Mouse (Mus musculus) liver, embryonic 12.5 days (tissue): ENCODE measurements around the gene Ranbp10. TPM values are rescaled to one million over a fixed set of nuclear protein-coding genes. Genes with fewer than 3 reads are reported as not detected.
A peak's percentile ranks its signal among the peaks of the same experiment; 100 is the strongest.

Source experiments
- ATAC-seq: fragments of 200-750 bp; cut with Nextera tagmentation; 2 replicates; pipeline ENCODE4 v1.8.0; 2017; ENCODE audit warnings: moderate number of reproducible peaks, mild to moderate bottlenecking, moderate library complexity
- H3K27ac ChIP-seq: fragments of 300-500 bp; sonication (generic); 2 replicates; pipeline ENCODE4 v1.5.1; 2016; ENCODE audit warnings: mild to moderate bottlenecking
- H3K27me3 ChIP-seq: fragments of 300-500 bp; sonication (generic); replicated peaks from 2 replicates; pipeline ENCODE4 v1.6.1; 2016; ENCODE audit warnings: mild to moderate bottlenecking, moderate library complexity
- H3K36me3 ChIP-seq: fragments of 300-500 bp; sonication (generic); 2 replicates; pipeline ENCODE4 v1.6.1; 2016; ENCODE audit warnings: mild to moderate bottlenecking, moderate library complexity
- H3K4me1 ChIP-seq: fragments of 300-500 bp; sonication (generic); 2 replicates; pipeline ENCODE4 v1.6.1; 2016
- H3K4me2 ChIP-seq: fragments of 300-500 bp; sonication (generic); 2 replicates; pipeline ENCODE4 v1.6.1; 2016; ENCODE audit warnings: mild to moderate bottlenecking, moderate library complexity
- H3K4me3 ChIP-seq: fragments of 300-500 bp; sonication (generic); 2 replicates; pipeline ENCODE4 v1.5.1; 2016; ENCODE audit warnings: mild to moderate bottlenecking, moderate library complexity
- H3K9ac ChIP-seq: fragments of 300-500 bp; sonication (generic); 2 replicates; pipeline ENCODE4 v1.6.1; 2016; ENCODE audit warnings: mild to moderate bottlenecking, moderate library complexity
- H3K9me3 ChIP-seq: fragments of 300-500 bp; sonication (generic); replicated peaks from 2 replicates; pipeline ENCODE4 v1.6.1; 2016; ENCODE audit warnings: mild to moderate bottlenecking, moderate library complexity
- WGBS: fragments of 180-500 bp; shearing (Covaris S2); methylation state at CpG from one replicate; pipeline ENCODE4 v1.1.7; 2016; ENCODE audit not compliant: insufficient replicate concordance; 5-methylcytosine and 5-hydroxymethylcytosine counted together
- polyA plus RNA-seq: library from polyadenylated mRNA; unstranded; fragments of >200 nt; fragmentation: Nextera tagmentation; extraction: Ambion mirVana; gene quantifications from 2 replicates; pipeline ENCODE4 v1.2.1, GENCODE M21; 2016

Ranbp10 gene
- polyA plus RNA-seq, 1 experiment from 2014 or later = 37.8 TPM

GRCm38 (mm10) chr8:105774498-105774897, 52.7 kb downstream of the Ranbp10 start:
- H3K36me3 ChIP-seq = peaks cover 100% of the 10 kb centered on the region

GRCm38 (mm10) chr8:105773441-105773861, 53.7 kb downstream of the Ranbp10 start:
- 100% methylated on average over 1 of the region's 1 CpGs for WGBS
- no peak overlapping the region for H3K9ac ChIP-seq
- peaks cover 6% of the 10 kb centered on the region; the same call in 1 of the 2 replicates for H3K4me1 ChIP-seq
- H3K9me3 ChIP-seq = no peaks in the 10 kb centered on the region
- no peak overlapping the region for H3K4me2 ChIP-seq
- peaks cover 100% of the 10 kb centered on the region for H3K36me3 ChIP-seq
- ATAC-seq = no peak
- H3K4me3 ChIP-seq = no peak overlapping the region
- H3K27me3 ChIP-seq = no peaks in the 10 kb centered on the region
- H3K27ac ChIP-seq = no peak overlapping the region

More at GRCm38 (mm10) chr8:105774498-105774897, 52.7 kb downstream of the Ranbp10 start:
- Histone ChIP-seq H3K4me1 (peaks cover 16% of the 10 kb centered on the region), H3K4me2 (no peak overlapping the region), H3K4me3 (no peak overlapping the region), H3K27ac (no peak overlapping the region), H3K27me3 (no peaks in the 10 kb centered on the region), H3K9ac (no peak overlapping the region), H3K9me3 (no peaks in the 10 kb centered on the region)
- ATAC-seq = no peak
- 96% methylated on average over 5 of the region's 5 CpGs for WGBS

GRCm38 (mm10) chr8:105771398-105772175, 55.6 kb downstream of the Ranbp10 start:
- Histone ChIP-seq H3K36me3 (peaks cover 93% of the 10 kb centered on the region), H3K27me3 (no peaks in the 10 kb centered on the region), H3K27ac (no peak overlapping the region), H3K9me3 (no peaks in the 10 kb centered on the region), H3K4me1 (no peaks in the 10 kb centered on the region), H3K9ac (no peak overlapping the region), H3K4me3 (no peak overlapping the region), H3K4me2 (no peak overlapping the region)
- no peak for ATAC-seq
- 93% methylated on average over 12 of the region's 12 CpGs for WGBS

DNA sequence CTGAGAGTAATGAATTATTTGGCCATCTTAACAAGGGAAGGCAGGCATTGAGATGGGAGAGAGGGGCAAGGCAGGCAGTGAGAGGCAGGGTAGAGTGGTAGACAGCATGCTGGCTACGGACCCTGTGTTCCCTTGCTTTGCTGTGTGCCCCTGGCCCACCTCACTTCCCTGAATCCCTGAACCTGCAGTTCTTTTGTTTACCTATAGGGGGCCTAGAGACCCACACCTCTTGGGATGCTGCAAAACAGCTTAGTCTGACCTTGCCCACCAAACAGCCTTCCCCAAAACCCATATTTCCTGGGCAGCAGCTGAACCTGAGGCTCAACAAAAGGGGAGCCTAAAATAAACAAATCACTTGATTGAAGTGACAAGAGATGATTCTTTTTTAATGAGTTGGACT, 56.5 kb downstream of the Ranbp10 start:
- Histone ChIP-seq H3K9me3 (no peaks in the 10 kb centered on the region), H3K36me3 (peaks cover 83% of the 10 kb centered on the region), H3K4me3 (no peak overlapping the region), H3K4me1 (no peaks in the 10 kb centered on the region), H3K4me2 (no peak overlapping the region), H3K9ac (no peak overlapping the region), H3K27ac (no peak overlapping the region), H3K27me3 (no peaks in the 10 kb centered on the region)
- no peak for ATAC-seq
- 79% methylated on average over 1 of the region's 1 CpGs for WGBS

DNA sequence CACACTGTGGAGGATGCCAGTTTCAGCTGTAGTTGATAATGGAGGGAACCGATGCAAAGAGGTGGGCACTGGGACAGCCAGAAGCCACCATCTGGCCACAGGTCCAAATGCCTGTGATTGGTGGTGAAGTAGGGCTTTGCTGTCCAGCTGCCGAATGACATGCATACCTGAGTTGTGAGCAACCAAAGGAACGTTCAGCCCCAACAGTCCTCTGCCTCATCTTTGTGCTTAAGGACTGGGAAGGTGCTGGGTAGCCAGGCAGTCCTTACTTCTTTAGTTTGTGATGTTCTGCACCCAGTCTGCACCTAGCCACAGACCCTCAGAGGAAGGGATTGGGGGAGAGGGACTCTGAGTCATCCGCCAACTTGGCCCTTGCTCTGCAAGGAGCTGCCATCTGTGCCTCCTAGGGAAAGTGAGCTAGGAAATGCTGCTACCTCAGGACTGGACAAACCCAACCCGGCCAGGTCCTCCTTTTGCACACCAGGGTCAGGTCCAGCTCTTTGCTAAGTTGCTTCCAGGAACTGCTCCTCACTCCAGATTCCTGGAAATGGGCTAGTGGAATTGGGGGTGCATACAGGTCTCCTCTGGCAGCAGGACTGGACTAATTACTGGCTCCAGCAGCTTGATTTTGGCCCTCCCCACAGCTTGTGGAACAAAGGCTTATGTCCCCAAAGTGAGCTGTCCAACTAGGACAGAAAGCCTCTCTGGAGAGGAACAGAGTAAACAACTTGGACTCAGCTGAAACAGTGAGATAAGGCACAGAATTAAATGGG, 58.5 kb downstream of the Ranbp10 start:
- H3K27ac ChIP-seq = no peak overlapping the region; the same call in 1 of the 2 replicates
- H3K4me3 ChIP-seq = no peak overlapping the region
- no peak for ATAC-seq
- H3K9ac ChIP-seq = no peak overlapping the region
- H3K9me3 ChIP-seq = no peaks in the 10 kb centered on the region
- H3K27me3 ChIP-seq = no peaks in the 10 kb centered on the region
- H3K36me3 ChIP-seq = peaks cover 64% of the 10 kb centered on the region
- 94% methylated on average over 5 of the region's 5 CpGs for WGBS
- no peak overlapping the region for H3K4me2 ChIP-seq
- H3K4me1 ChIP-seq = no peaks in the 10 kb centered on the region

DNA sequence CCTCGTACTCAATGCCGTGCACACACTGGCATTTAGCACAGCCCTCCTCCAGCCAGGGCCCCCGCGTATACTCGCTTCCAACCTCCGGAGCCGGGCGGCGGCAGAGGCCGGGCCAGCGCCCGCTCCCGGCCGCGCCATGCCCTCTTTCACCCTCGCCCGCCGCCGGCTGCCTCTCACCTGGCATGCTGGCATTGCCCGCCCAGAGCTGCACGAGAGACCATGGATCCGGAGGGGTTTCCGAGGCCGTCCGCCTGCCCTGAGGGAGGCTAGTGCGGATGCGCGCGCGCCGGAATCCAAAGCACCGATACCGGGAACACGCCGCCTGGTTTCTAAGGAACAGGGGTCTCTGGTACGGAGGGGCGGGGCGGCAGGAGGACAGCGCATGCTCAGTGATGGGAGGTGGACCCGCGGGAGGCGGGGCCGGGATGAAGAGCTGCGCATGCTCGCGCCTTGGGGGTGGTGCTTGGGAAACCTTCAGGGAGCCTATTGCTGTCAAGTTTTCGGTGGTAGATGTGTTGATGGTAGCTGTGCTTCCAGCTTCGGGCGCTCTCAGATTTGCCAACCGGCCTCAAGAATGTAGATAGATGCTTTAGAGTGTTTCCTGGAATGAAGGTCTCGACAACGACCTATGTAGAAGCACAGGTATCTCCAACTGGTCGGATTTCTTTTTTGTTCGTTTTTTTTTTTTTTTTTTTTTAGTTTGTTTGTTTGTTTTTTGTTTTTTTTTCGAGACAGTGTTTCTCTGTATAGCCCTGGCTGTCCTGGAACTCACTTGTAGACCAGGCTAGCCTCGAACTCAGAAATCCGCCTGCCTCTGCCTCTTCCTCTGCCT, 68.7 kb downstream of the Ranbp10 start, which contains the start of gene Gfod2:
TSS of gene Gfod2 (minus strand) at position 388 of the 832 bp plus-strand sequence.
- peak; percentile 99 for ATAC-seq
- peak within 1 kb of the TSS; percentile 82 for H3K4me3 ChIP-seq
- H3K4me2 ChIP-seq = peak within 1 kb of the TSS; percentile 86
- 3% methylated on average over 57 of the region's 57 CpGs for WGBS
- peak within 1 kb of the TSS; percentile 73 for H3K27ac ChIP-seq
- H3K4me1 ChIP-seq = peaks cover 25% of the 10 kb centered on the region
- H3K27me3 ChIP-seq = no peaks in the 10 kb centered on the region
- H3K9ac ChIP-seq = peak within 1 kb of the TSS; percentile 77
- H3K36me3 ChIP-seq = no peaks in the 10 kb centered on the region
- H3K9me3 ChIP-seq = no peaks in the 10 kb centered on the region

DNA sequence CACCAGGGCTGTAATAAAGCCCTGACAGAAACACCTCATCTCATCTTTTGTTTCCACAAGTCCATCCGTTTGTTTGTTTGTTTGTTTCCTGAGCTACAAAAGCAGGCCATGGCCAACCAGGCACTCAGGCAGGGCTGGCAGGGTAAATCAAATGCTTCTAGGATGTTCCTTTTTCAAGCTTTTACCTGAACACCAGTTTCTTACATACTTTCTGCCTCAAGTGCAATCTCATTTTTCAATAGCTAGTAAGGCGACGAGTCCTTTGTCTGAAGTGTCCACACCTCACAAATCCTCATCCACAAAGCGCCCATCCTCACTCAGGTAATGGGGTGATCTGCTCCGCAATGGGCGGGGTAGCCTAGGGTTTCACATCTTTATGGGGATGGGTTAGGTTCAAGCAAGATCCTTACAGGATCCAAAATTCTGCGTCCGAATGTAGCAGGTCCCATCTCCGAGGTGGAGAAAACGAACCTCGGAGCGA, 69.3 kb downstream of the Ranbp10 start:
- Histone ChIP-seq H3K27ac (peak overlapping the region; percentile 73), H3K9me3 (no peaks in the 10 kb centered on the region), H3K4me1 (peaks cover 31% of the 10 kb centered on the region)

GRCm38 (mm10) chr8:105754688-105755087, 72.5 kb downstream of the Ranbp10 start:
- WGBS = 60% methylated on average over 2 of the region's 2 CpGs
- Histone ChIP-seq H3K4me3 (no peak overlapping the region), H3K4me2 (no peak overlapping the region), H3K36me3 (no peaks in the 10 kb centered on the region), H3K27me3 (0 out of 2 replicates have a peak, but pooled peaks cover 5% of the 10 kb centered on the region), H3K9me3 (no peaks in the 10 kb centered on the region), H3K4me1 (peaks cover 48% of the 10 kb centered on the region), H3K27ac (no peak overlapping the region), H3K9ac (no peak overlapping the region)
- ATAC-seq = no peak

More for the DNA sequence above, 69.3 kb downstream of the Ranbp10 start:
- WGBS = 5% methylated on average over 12 of the region's 12 CpGs
- Histone ChIP-seq H3K36me3 (no peaks in the 10 kb centered on the region), H3K9ac (peak overlapping the region; percentile 77), H3K27me3 (no peaks in the 10 kb centered on the region), H3K4me2 (peak overlapping the region; percentile 86), H3K4me3 (peak overlapping the region; percentile 82)
- no peak for ATAC-seq

DNA sequence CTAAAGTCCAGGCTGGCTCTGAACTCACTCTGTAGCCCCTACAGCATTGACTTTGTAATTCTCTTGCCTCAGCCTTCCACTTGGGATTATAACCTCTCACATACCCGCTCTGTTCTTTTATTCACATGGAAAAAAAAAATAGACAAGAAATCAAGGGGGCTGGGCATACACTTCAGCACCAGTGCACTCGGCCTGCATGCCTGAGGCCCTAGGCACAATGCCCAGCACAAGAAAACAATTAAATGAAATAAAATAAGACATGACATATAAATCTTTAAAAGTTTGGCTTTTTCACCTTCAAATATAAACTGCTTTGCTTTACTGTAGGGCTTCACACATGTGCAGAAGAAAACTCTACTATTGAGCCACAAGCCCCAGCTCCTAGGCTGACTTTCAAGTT, 73.2 kb downstream of the Ranbp10 start:
- no peak overlapping the region for H3K4me3 ChIP-seq
- H3K4me1 ChIP-seq = peaks cover 43% of the 10 kb centered on the region
- no peak overlapping the region for H3K4me2 ChIP-seq
- H3K9me3 ChIP-seq = no peaks in the 10 kb centered on the region
- H3K9ac ChIP-seq = no peak overlapping the region
- no peak overlapping the region for H3K27ac ChIP-seq
- 79% methylated on average over 2 of the region's 2 CpGs for WGBS
- no peak for ATAC-seq
- no peaks in the 10 kb centered on the region for H3K36me3 ChIP-seq
- 0 out of 2 replicates have a peak, but pooled peaks cover 5% of the 10 kb centered on the region for H3K27me3 ChIP-seq

GRCm38 (mm10) chr8:105750606-105751005, 76.5 kb downstream of the Ranbp10 start:
- Histone ChIP-seq H3K4me1 (peaks cover 40% of the 10 kb centered on the region), H3K27me3 (0 out of 2 replicates have a peak, but pooled peaks cover 5% of the 10 kb centered on the region), H3K4me3 (no peak overlapping the region), H3K9ac (no peak overlapping the region), H3K4me2 (peak overlapping the region; percentile 22), H3K36me3 (no peaks in the 10 kb centered on the region), H3K27ac (0 out of 2 replicates have a peak overlapping the region, but pooled peaks have one; percentile 32), H3K9me3 (no peaks in the 10 kb centered on the region)
- WGBS = 34% methylated on average over 11 of the region's 11 CpGs
- ATAC-seq = no peak

- 61% methylated on average over 4 of the region's 4 CpGs for WGBS
- no peaks in the 10 kb centered on the region for H3K27me3 ChIP-seq
- H3K4me3 ChIP-seq = no peak overlapping the region
- H3K4me1 ChIP-seq = peaks cover 28% of the 10 kb centered on the region
- no peaks in the 10 kb centered on the region for H3K9me3 ChIP-seq
- no peak for ATAC-seq
- no peak overlapping the region for H3K4me2 ChIP-seq
- no peak overlapping the region for H3K9ac ChIP-seq
- no peaks in the 10 kb centered on the region for H3K36me3 ChIP-seq
- no peak overlapping the region for H3K27ac ChIP-seq
Measured at GRCm38 (mm10) chr8:105743301-105743700, 83.8 kb downstream of the Ranbp10 start.
